Mouse (Mus musculus) bone marrow, adult 2 months (tissue): ENCODE results near the gene Fkbp11.

Source experiments
- CTCF ChIP-seq: fragments of 200-500 bp; IDR thresholded peaks from 2 replicates; pipeline ENCODE4 v1.5.1; 2011; ENCODE audit warnings: low read length, control low read depth; ENCODE audit not compliant: control insufficient read depth, insufficient read depth
- POLR2A ChIP-seq: fragments of 200-500 bp; IDR thresholded peaks from 2 replicates; pipeline ENCODE4 v1.6.1; 2011; ENCODE audit warnings: low read depth, mild to moderate bottlenecking, control low read depth, low read length, borderline replicate concordance; ENCODE audit not compliant: control insufficient read depth

DNA sequence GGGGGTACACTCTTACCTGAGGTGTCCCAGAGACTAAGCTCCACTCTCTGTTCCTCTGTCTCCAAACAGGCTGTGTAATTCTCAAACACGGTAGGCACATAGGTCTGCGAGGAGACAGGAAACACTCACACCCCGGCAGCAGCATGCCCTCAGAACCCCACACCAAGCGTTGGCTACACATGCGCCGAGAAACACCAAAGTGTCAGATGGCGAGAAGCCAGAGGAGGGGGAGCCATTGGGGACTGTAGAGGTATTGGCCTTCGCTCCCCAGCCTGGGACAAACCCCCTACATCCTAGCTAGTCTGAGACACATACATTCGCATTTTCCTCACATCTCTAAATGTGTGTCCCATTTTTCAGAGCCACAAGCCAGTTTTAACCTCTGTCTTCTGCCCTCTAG is 51.5 kb downstream of the Fkbp11 start:
- TF ChIP-seq CTCF: no peak
- no peak for TF ChIP-seq POLR2A
